Mouse (Mus musculus): ENCODE results near the gene Epsti1.

Epsti1 gene

GRCm38 (mm10) chr14:78015540-78016321 is 111.7 kb downstream of the Epsti1 start:
- no peak for DNase-seq (ENCODE audit: low spot score in 2 of 2)

GRCm38 (mm10) chr14:78016398-78016797 is 112.4 kb downstream of the Epsti1 start:
- no peak for DNase-seq (ENCODE audit: low spot score in 2 of 2)

GRCm38 (mm10) chr14:78019935-78020334 is 115.9 kb downstream of the Epsti1 start:
- no peak for DNase-seq (ENCODE audit: low spot score in 2 of 2)

- no peak for DNase-seq (ENCODE audit: low spot score in 2 of 2)
These were observed 134.8 kb downstream of the Epsti1 start for GRCm38 (mm10) chr14:78038876-78039275.

- DNase-seq (ENCODE audit: low spot score in 2 of 2): no peak
These were observed 136.6 kb downstream of the Epsti1 start for GRCm38 (mm10) chr14:78040643-78041042.

- DNase-seq (ENCODE audit: low spot score in 2 of 2): no peak
These were observed 138.0 kb downstream of the Epsti1 start for GRCm38 (mm10) chr14:78041886-78042526.

GRCm38 (mm10) chr14:78043079-78043478 is 139.0 kb downstream of the Epsti1 start:
- no peak for DNase-seq (ENCODE audit: low spot score in 2 of 2)

GRCm38 (mm10) chr14:78048258-78048657 is 144.2 kb downstream of the Epsti1 start:
- DNase-seq (ENCODE audit: low spot score in 2 of 2): no peak

GRCm38 (mm10) chr14:78048674-78049073 is 144.6 kb downstream of the Epsti1 start:
- no peak for DNase-seq (ENCODE audit: low spot score in 2 of 2)
